Mouse (Mus musculus): ENCODE measurements around the gene Erbb2.

DNA sequence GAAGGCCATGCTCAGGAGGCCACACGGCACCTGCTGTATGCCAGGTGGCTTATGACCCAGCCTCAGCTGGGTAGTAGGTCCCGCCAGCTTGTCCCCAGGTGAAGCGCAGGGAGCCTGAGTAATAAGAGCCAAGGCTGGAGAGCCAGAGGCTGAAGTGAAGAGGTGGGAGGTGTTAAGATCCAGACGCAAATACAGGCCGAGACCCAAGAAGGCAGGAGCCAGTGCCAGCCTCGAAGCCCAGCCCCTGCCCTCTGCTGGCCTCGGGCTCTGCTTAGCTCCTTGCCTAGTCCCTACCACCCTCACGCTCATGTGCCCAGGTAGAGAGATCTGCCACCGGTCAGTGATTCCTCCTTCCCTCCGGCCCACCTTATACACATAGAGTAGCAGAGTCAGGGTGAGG lies 24.0 kb upstream of the Erbb2 start:
- TF ChIP-seq CTCF (IDR thresholded peaks at IDR 0.05; ENCODE audit: borderline replicate concordance, insufficient read depth, low read depth, low read length) (no peak), POLR2A (IDR thresholded peaks at IDR 0.05; ENCODE audit: borderline replicate concordance, insufficient read depth, low read length) (no peak)

Data from cerebellum, adult 2 months (tissue).